Mouse (Mus musculus): ENCODE data around the gene Arhgap18. TPM values are rescaled to one million over a fixed set of nuclear protein-coding genes. Genes with fewer than 3 reads are reported as not detected.
A peak's percentile ranks its signal among the peaks of the same experiment; 100 is the strongest.
"Not testable (repeated sequence)": the region's sequence is repeated elsewhere in the genome, so short reads cannot be mapped to it uniquely, and the experiment has no call there.

Gene Arhgap18
- polyA plus RNA-seq, 1 experiment from 2014 or later: 20.9 TPM

DNA sequence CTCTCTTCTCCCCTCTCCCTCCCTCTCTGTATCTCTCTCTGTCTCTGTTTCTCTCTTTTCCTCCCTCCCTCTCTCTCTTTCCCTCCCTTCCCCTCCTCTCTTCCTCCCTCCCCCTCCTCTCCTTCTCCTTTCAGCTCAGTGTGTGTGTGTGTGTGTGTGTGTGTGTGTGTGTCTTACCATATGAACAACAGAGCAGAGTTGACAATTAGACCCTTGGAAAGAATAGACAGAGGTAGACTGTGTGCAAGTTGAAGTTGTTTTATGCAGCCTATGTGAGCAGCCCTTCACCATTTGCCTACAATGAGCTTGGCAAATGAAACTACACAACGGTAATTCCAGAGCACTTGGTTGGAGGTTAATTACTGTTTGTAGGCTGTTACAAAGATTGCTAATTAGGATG is 159.6 kb downstream of the Arhgap18 start:
- ATAC-seq (replicated peaks; ENCODE audit: low FRiP score) (no peak), DNase-seq (ENCODE audit: low spot score) (no peak)
- H3K4me1 ChIP-seq (replicated peaks; ENCODE audit: control insufficient read depth, insufficient read depth, low read length): no peaks in the 10 kb centered on the region

DNA sequence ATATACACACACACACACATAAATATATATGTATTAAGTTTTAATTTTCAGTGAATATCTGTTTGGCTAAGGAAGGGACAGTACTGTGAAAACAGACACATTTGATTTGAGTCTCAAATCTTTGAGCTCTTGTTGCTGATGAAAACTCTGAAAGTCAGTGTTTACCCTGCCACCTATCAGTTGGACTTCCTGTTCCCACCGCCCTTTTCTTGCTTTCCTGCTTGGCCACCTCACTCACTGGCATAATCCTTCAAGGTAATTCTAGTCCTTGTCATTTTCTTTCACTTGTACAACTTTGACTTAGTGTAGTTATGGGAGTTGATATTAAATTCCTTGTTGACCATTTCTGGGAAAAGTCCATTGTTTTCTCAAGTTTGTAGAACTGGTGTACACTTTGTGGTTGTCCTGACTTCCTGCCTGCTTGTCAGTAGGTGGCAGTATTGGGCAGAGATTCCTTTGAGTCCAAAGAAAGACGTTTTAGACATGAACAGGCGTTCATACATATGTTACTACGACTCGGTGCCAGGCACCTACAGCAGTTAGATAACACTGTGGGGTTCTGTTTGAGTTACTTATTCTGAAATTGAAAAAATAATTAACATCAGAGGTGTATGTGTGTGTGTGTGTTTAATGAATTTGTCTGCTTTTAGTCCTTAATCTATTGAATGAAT is 166.2 kb downstream of the Arhgap18 start:
- DNase-seq (ENCODE audit: low spot score): no peak
- H3K27me3 ChIP-seq (ENCODE audit: control insufficient read depth, insufficient read depth, low read length): no peaks in the 10 kb centered on the region
- no peak overlapping the region for H3K4me2 ChIP-seq (ENCODE audit: low read depth, low read length, severe bottlenecking)
- 49% methylated on average over 5 of the region's 5 CpGs for WGBS
- H3K36me3 ChIP-seq (ENCODE audit: control insufficient read depth, insufficient read depth, low read length): no peaks in the 10 kb centered on the region
- H3K27ac ChIP-seq (ENCODE audit: low read depth, low read length): no peak overlapping the region
- H3K9me3 ChIP-seq (ENCODE audit: control insufficient read depth, low read length): no peaks in the 10 kb centered on the region
- H3K4me1 ChIP-seq (replicated peaks; ENCODE audit: control insufficient read depth, insufficient read depth, low read length): no peaks in the 10 kb centered on the region
- H3K9ac ChIP-seq (ENCODE audit: low read length): no peak overlapping the region
- ATAC-seq (replicated peaks; ENCODE audit: low FRiP score): peak; percentile 61; the same call in 1 of the 2 replicates
- no peak overlapping the region for H3K4me3 ChIP-seq (ENCODE audit: low read depth, low read length)

More for the DNA sequence above, 159.6 kb downstream of the Arhgap18 start:
- Histone ChIP-seq H3K4me3 (ENCODE audit: low read depth, low read length) (no peak overlapping the region), H3K9me3 (ENCODE audit: control insufficient read depth, low read length) (no peaks in the 10 kb centered on the region), H3K4me2 (ENCODE audit: low read depth, low read length, severe bottlenecking) (no peak overlapping the region), H3K27ac (ENCODE audit: low read depth, low read length) (no peak overlapping the region), H3K27me3 (ENCODE audit: control insufficient read depth, insufficient read depth, low read length) (no peaks in the 10 kb centered on the region), H3K36me3 (ENCODE audit: control insufficient read depth, insufficient read depth, low read length) (no peaks in the 10 kb centered on the region), H3K9ac (ENCODE audit: low read length) (no peak overlapping the region)
- WGBS: 50% methylated on average over 1 of the region's 1 CpGs

DNA sequence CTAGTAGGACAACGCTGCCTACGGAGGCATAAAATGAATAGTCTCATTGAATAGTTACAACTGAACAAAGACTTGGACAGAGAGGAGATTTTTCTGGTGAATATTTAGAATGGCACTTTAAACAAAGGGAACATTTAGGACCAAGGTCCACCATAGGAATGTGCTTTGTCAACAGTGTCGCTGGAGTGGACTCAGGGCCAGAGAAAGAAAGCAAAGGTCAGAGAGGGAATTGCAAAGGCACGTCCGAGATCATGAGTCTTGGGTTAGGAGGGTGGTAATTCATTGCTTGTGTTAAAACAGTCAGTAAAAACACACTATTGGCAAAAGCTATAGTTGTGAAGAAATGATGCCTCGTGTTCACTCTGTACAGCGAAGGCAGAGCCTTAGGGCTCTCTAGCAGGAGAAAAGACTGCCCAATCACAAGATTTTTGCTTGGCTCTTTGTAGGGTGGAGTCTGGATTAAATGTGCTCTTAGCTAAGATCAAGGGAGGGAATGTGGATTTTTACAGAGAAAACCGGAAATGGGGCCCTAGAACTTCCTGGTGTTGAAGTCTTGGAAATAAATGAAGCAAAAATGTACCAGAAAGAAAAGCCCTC is 167.3 kb downstream of the Arhgap18 start:
- Histone ChIP-seq H3K9ac (ENCODE audit: low read length) (no peak overlapping the region), H3K27ac (ENCODE audit: low read depth, low read length) (no peak overlapping the region), H3K9me3 (ENCODE audit: control insufficient read depth, low read length) (no peaks in the 10 kb centered on the region), H3K4me2 (ENCODE audit: low read depth, low read length, severe bottlenecking) (no peak overlapping the region), H3K4me3 (ENCODE audit: low read depth, low read length) (no peak overlapping the region), H3K36me3 (ENCODE audit: control insufficient read depth, insufficient read depth, low read length) (no peaks in the 10 kb centered on the region), H3K4me1 (replicated peaks; ENCODE audit: control insufficient read depth, insufficient read depth, low read length) (no peaks in the 10 kb centered on the region), H3K27me3 (ENCODE audit: control insufficient read depth, insufficient read depth, low read length) (no peaks in the 10 kb centered on the region)
- ATAC-seq (replicated peaks; ENCODE audit: low FRiP score) (no peak), DNase-seq (ENCODE audit: low spot score) (no peak)
- WGBS: 58% methylated on average over 8 of the region's 8 CpGs

DNA sequence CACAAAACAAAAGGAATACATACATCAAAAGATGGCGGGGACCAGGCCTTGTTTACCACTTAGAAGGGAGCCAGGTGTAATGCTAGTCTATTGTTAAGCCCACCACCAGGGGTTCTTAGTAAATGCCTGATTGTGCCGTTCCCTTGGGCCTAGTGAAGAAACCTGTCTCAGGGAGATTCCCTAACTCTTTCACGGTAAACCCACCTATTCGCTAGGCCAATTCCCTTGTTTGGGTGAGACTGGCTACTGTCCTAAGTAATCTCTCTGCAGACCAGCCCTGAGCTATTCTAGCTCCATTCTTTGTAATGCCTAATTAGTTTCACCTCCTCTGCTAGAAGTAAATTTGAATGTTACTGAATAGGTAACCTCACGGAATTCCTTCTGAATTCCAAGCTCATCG is 182.8 kb downstream of the Arhgap18 start:
- not testable (repeated sequence) for H3K4me1 ChIP-seq (replicated peaks; ENCODE audit: control insufficient read depth, insufficient read depth, low read length); H3K9me3 ChIP-seq (ENCODE audit: control insufficient read depth, low read length); H3K36me3 ChIP-seq (ENCODE audit: control insufficient read depth, insufficient read depth, low read length); H3K4me3 ChIP-seq (ENCODE audit: low read depth, low read length); H3K4me2 ChIP-seq (ENCODE audit: low read depth, low read length, severe bottlenecking); DNase-seq (ENCODE audit: low spot score); H3K27ac ChIP-seq (ENCODE audit: low read depth, low read length); ATAC-seq (replicated peaks; ENCODE audit: low FRiP score); H3K9ac ChIP-seq (ENCODE audit: low read length); H3K27me3 ChIP-seq (ENCODE audit: control insufficient read depth, insufficient read depth, low read length)
- 83% methylated on average over 6 of the region's 6 CpGs for WGBS

DNA sequence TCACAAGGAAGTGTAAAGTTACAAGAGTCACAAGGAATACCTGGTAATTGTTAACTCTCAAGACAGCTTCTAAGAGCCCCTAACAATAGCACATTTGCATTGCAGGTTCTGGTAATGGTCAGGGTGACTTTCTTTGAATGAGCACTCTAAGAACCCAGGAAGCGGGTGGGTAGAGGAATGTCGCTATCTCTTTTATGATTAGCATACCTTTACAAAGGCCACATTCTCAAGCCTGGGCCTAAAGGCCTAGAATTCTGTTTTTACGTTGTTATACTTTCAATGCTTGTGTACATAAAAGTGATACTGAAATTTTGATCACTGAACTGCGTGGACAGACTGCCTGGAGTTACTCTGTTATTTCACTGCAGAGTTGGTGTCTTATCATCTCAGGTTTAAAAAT is 185.2 kb downstream of the Arhgap18 start:
- H3K4me2 ChIP-seq (ENCODE audit: low read depth, low read length, severe bottlenecking); H3K27ac ChIP-seq (ENCODE audit: low read depth, low read length); H3K4me1 ChIP-seq (replicated peaks; ENCODE audit: control insufficient read depth, insufficient read depth, low read length); H3K27me3 ChIP-seq (ENCODE audit: control insufficient read depth, insufficient read depth, low read length); H3K9ac ChIP-seq (ENCODE audit: low read length); H3K9me3 ChIP-seq (ENCODE audit: control insufficient read depth, low read length); H3K36me3 ChIP-seq (ENCODE audit: control insufficient read depth, insufficient read depth, low read length); DNase-seq (ENCODE audit: low spot score); H3K4me3 ChIP-seq (ENCODE audit: low read depth, low read length); ATAC-seq (replicated peaks; ENCODE audit: low FRiP score): not testable (repeated sequence)
- WGBS: 86% methylated on average over 4 of the region's 4 CpGs

DNA sequence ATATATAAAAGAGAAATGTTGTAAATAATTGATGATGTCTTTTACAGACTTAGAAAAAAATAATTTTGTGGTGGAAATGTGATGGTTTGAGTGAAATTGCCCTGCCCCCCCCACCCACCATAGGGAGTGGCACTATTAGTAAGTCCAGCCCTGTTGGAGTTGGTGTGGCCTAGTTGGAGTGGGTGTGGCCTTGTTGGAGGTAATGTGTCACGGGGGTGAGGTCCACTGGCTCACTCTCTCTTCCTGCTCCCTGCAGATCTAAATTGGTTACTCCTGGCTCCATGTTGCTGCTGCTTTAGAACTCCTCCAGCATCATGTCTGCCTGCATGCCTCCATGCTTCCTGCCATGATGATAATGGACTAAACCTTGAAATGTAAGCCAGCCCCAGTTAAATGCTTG is 186.3 kb downstream of the Arhgap18 start:
- no peaks in the 10 kb centered on the region for H3K27me3 ChIP-seq (ENCODE audit: control insufficient read depth, insufficient read depth, low read length)
- DNase-seq (ENCODE audit: low spot score) (no peak), ATAC-seq (replicated peaks; ENCODE audit: low FRiP score) (no peak)
- no peak overlapping the region for H3K4me3 ChIP-seq (ENCODE audit: low read depth, low read length)
- H3K36me3 ChIP-seq (ENCODE audit: control insufficient read depth, insufficient read depth, low read length): no peaks in the 10 kb centered on the region
- no peak overlapping the region for H3K9ac ChIP-seq (ENCODE audit: low read length)
- 78% methylated on average over 1 of the region's 1 CpGs for WGBS
- no peak overlapping the region for H3K27ac ChIP-seq (ENCODE audit: low read depth, low read length)
- no peak overlapping the region for H3K4me2 ChIP-seq (ENCODE audit: low read depth, low read length, severe bottlenecking)
- H3K4me1 ChIP-seq (replicated peaks; ENCODE audit: control insufficient read depth, insufficient read depth, low read length): no peaks in the 10 kb centered on the region
- no peaks in the 10 kb centered on the region for H3K9me3 ChIP-seq (ENCODE audit: control insufficient read depth, low read length)

DNA sequence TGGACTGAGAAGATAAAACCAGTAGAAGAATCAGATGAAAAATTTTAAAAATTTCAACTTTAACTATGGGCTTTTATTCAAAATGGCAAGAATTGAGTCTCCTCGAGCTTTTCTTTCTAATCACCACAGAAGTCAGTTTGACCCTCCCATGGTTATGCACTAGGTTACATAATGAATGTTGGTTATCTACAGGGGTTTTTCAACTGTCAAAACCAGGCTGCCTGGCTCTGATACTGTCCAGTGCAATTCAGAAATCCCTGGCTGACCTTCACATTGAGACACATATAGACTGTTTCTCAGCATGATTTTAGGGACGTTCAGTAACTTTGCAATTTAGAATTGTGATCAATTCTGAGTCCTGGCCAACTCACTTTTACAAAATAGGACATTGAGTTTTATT is 195.1 kb downstream of the Arhgap18 start:
- Histone ChIP-seq H3K4me3 (ENCODE audit: low read depth, low read length) (no peak overlapping the region), H3K9ac (ENCODE audit: low read length) (no peak overlapping the region), H3K27me3 (ENCODE audit: control insufficient read depth, insufficient read depth, low read length) (no peaks in the 10 kb centered on the region), H3K9me3 (ENCODE audit: control insufficient read depth, low read length) (no peaks in the 10 kb centered on the region), H3K4me1 (replicated peaks; ENCODE audit: control insufficient read depth, insufficient read depth, low read length) (no peaks in the 10 kb centered on the region), H3K36me3 (ENCODE audit: control insufficient read depth, insufficient read depth, low read length) (no peaks in the 10 kb centered on the region), H3K4me2 (ENCODE audit: low read depth, low read length, severe bottlenecking) (no peak overlapping the region), H3K27ac (ENCODE audit: low read depth, low read length) (no peak overlapping the region)
- ATAC-seq (replicated peaks; ENCODE audit: low FRiP score) (no peak), DNase-seq (ENCODE audit: low spot score) (no peak)
- 76% methylated on average over 2 of the region's 2 CpGs for WGBS

DNA sequence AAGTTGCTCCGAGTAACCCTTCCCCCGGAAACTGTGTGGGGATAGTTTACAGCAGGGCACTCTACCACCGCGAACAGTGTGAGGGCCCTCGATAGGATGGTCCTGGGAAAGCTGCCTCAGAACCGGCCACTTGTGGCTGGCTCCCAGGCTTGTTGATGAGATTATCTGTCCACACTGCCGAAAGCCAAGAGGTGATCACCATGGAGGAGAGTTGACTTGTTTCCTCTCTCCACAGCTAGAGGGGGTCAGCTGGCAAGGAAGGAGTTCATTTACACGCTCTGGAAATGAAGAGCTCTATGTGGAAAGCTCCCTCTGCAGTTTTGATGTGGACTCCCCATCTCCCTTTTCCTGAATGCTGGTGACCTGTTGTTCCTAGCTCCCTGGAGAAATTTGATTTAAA is 196.4 kb downstream of the Arhgap18 start:
- no peak overlapping the region for H3K9ac ChIP-seq (ENCODE audit: low read length)
- H3K4me3 ChIP-seq (ENCODE audit: low read depth, low read length): no peak overlapping the region
- H3K4me2 ChIP-seq (ENCODE audit: low read depth, low read length, severe bottlenecking): no peak overlapping the region
- ATAC-seq (replicated peaks; ENCODE audit: low FRiP score): no peak
- H3K27me3 ChIP-seq (ENCODE audit: control insufficient read depth, insufficient read depth, low read length): no peaks in the 10 kb centered on the region
- WGBS: 76% methylated on average over 8 of the region's 8 CpGs
- DNase-seq (ENCODE audit: low spot score): no peak
- no peaks in the 10 kb centered on the region for H3K4me1 ChIP-seq (replicated peaks; ENCODE audit: control insufficient read depth, insufficient read depth, low read length)
- H3K9me3 ChIP-seq (ENCODE audit: control insufficient read depth, low read length): no peaks in the 10 kb centered on the region
- H3K27ac ChIP-seq (ENCODE audit: low read depth, low read length): no peak overlapping the region
- no peaks in the 10 kb centered on the region for H3K36me3 ChIP-seq (ENCODE audit: control insufficient read depth, insufficient read depth, low read length)

DNA sequence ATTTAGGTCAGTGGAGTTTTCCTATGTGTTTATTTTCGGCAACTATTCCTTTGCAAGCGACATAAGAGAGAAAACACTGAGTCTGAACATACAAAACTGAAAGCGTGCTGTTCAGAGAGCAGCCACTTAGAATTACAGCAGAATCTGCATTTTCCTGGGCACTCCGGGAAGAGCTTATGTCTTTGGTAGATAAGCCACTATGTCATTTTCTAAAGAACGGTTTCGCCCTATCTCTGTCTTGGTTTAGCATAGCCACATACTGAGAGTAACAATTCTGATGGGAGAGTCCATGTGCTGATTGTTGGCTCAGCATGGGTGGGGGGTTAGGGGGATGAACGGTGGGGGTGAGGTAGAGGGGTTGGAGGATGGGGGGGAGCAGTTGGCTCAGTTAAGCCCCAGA is 197.2 kb downstream of the Arhgap18 start:
- Histone ChIP-seq H3K4me1 (replicated peaks; ENCODE audit: control insufficient read depth, insufficient read depth, low read length) (no peaks in the 10 kb centered on the region), H3K9ac (ENCODE audit: low read length) (no peak overlapping the region), H3K4me2 (ENCODE audit: low read depth, low read length, severe bottlenecking) (no peak overlapping the region), H3K27ac (ENCODE audit: low read depth, low read length) (no peak overlapping the region), H3K27me3 (ENCODE audit: control insufficient read depth, insufficient read depth, low read length) (no peaks in the 10 kb centered on the region), H3K36me3 (ENCODE audit: control insufficient read depth, insufficient read depth, low read length) (no peaks in the 10 kb centered on the region), H3K4me3 (ENCODE audit: low read depth, low read length) (no peak overlapping the region), H3K9me3 (ENCODE audit: control insufficient read depth, low read length) (no peaks in the 10 kb centered on the region)
- ATAC-seq (replicated peaks; ENCODE audit: low FRiP score): no peak
- no peak for DNase-seq (ENCODE audit: low spot score)
- WGBS: 84% methylated on average over 7 of the region's 7 CpGs
